Mouse (Mus musculus) MEL (cell line): ENCODE results near the gene Gbp2b. TPM values are rescaled to one million over a fixed set of nuclear protein-coding genes. Genes with fewer than 3 reads are reported as not detected.

Experiments
- DNase-seq: peaks from one replicate; pipeline ENCODE4 v3.0.0; 2011; ENCODE audit warnings: low read depth, low spot score
- H3K27ac ChIP-seq: 2 replicates; pipeline ENCODE4 v1.5.1; 2012; ENCODE audit warnings: low read depth, mild to moderate bottlenecking, control low read depth, low read length, moderate library complexity; ENCODE audit not compliant: control insufficient read depth
- H3K27me3 ChIP-seq, 2 experiments: fragments of 150-350 bp in 1 of 2; sonication (generic) in 1 of 2; 2 replicates each; pipeline ENCODE4 v1.6.1; 2012; ENCODE audit warnings: low read length in 2 of 2, mild to moderate bottlenecking in 2 of 2, improper control_type of control experiment in 1 of 2, moderate library complexity in 1 of 2; ENCODE audit not compliant: insufficient read depth in 2 of 2, control insufficient read depth in 1 of 2
- H3K36me3 ChIP-seq, 2 experiments: 2 replicates each; pipeline ENCODE4 v1.6.1; 2012 to 2014; ENCODE audit warnings: low read length in 2 of 2, improper control_type of control experiment in 1 of 2, inconsistent platforms in 1 of 2, mild to moderate bottlenecking in 1 of 2; ENCODE audit not compliant: insufficient read depth in 2 of 2, control insufficient read depth in 1 of 2
- H3K4me1 ChIP-seq, 2 experiments: fragments of 150-350 bp in 1 of 2; sonication (generic) in 1 of 2; 2 replicates each; pipeline ENCODE4 v1.6.1; 2012; ENCODE audit warnings: low read length in 2 of 2, improper control_type of control experiment in 1 of 2, mild to moderate bottlenecking in 1 of 2; ENCODE audit not compliant: insufficient read depth in 2 of 2, control insufficient read depth in 1 of 2
- H3K4me3 ChIP-seq, 2 experiments: fragments of 150-350 bp in 1 of 2; sonication (generic) in 1 of 2; 2 replicates each; pipeline ENCODE4 v1.5.1; 2012; ENCODE audit warnings: low read depth in 2 of 2, low read length in 2 of 2, mild to moderate bottlenecking in 2 of 2, moderate library complexity in 2 of 2, control low read depth in 1 of 2, improper control_type of control experiment in 1 of 2; ENCODE audit not compliant: control insufficient read depth in 1 of 2, insufficient read depth in 1 of 2
- H3K79me2 ChIP-seq: 2 replicates; pipeline ENCODE4 v1.6.1; 2012; ENCODE audit warnings: mild to moderate bottlenecking, low read length, moderate library complexity; ENCODE audit not compliant: control insufficient read depth, poor library complexity, insufficient read depth
- H3K9ac ChIP-seq: 2 replicates; pipeline ENCODE4 v1.6.1; 2012; ENCODE audit warnings: low read depth, mild to moderate bottlenecking, control low read depth, low read length, moderate library complexity; ENCODE audit not compliant: control insufficient read depth, poor library complexity, severe bottlenecking
- H3K9me3 ChIP-seq: fragments of 150-350 bp; sonication (generic); replicated peaks from 2 replicates; pipeline ENCODE4 v1.6.1; 2012; ENCODE audit warnings: mild to moderate bottlenecking, low read length, improper control_type of control experiment, moderate library complexity; ENCODE audit not compliant: insufficient read depth
- BHLHE40 ChIP-seq: IDR thresholded peaks from 2 replicates; pipeline ENCODE4 v1.6.1; 2012; ENCODE audit warnings: low read depth, mild to moderate bottlenecking, inconsistent platforms, low read length, improper control_type of control experiment, borderline replicate concordance
- CHD1 ChIP-seq: IDR thresholded peaks from 2 replicates; pipeline ENCODE4 v1.6.1; 2012; ENCODE audit warnings: low read depth, mild to moderate bottlenecking, inconsistent platforms, low read length, improper control_type of control experiment
- CHD2 ChIP-seq: IDR thresholded peaks from 2 replicates; pipeline ENCODE4 v1.6.1; 2011; ENCODE audit warnings: low read length, improper control_type of control experiment
- E2F4 ChIP-seq: IDR thresholded peaks from 2 replicates; pipeline ENCODE4 v1.6.1; 2011; ENCODE audit warnings: low read depth, low read length, improper control_type of control experiment, borderline replicate concordance
- ETS1 ChIP-seq: IDR thresholded peaks from 2 replicates; pipeline ENCODE4 v1.6.1; 2012; ENCODE audit warnings: low read depth, mild to moderate bottlenecking, inconsistent platforms, low read length, improper control_type of control experiment, moderate library complexity
- GABPA ChIP-seq: IDR thresholded peaks from 2 replicates; pipeline ENCODE4 v1.6.1; 2012; ENCODE audit warnings: low read depth, mild to moderate bottlenecking, inconsistent platforms, low read length, improper control_type of control experiment, moderate library complexity
- HCFC1 ChIP-seq: IDR thresholded peaks from 2 replicates; pipeline ENCODE4 v1.6.1; 2012; ENCODE audit warnings: low read depth, mild to moderate bottlenecking, inconsistent platforms, low read length, improper control_type of control experiment, moderate library complexity
- KAT2A ChIP-seq: conservative IDR thresholded peaks from 2 replicates; pipeline ENCODE4 v1.6.1; 2012; ENCODE audit warnings: low read depth, low read length, improper control_type of control experiment, inconsistent platforms
- MAFK ChIP-seq: IDR thresholded peaks from 2 replicates; pipeline ENCODE4 v1.6.1; 2011; ENCODE audit warnings: low read depth, mild to moderate bottlenecking, low read length, improper control_type of control experiment, borderline replicate concordance
- MAX ChIP-seq: IDR thresholded peaks from 2 replicates; pipeline ENCODE4 v1.6.1; 2011; ENCODE audit warnings: low read length, improper control_type of control experiment
- MAZ ChIP-seq: IDR thresholded peaks from 2 replicates; pipeline ENCODE4 v1.6.1; 2012; ENCODE audit warnings: low read depth, mild to moderate bottlenecking, inconsistent platforms, low read length, improper control_type of control experiment
- MEF2A ChIP-seq: IDR thresholded peaks from 2 replicates; pipeline ENCODE4 v1.6.1; 2014; ENCODE audit warnings: low read depth, mild to moderate bottlenecking, inconsistent platforms, low read length, improper control_type of control experiment; ENCODE audit not compliant: poor library complexity, insufficient replicate concordance, severe bottlenecking; ENCODE audit errors: extremely low read depth
- MXI1 ChIP-seq: IDR thresholded peaks from 2 replicates; pipeline ENCODE4 v1.6.1; 2011; ENCODE audit warnings: mild to moderate bottlenecking, low read depth, low read length, improper control_type of control experiment
- MYB ChIP-seq: IDR thresholded peaks from 2 replicates; pipeline ENCODE4 v1.6.1; 2011; ENCODE audit warnings: mild to moderate bottlenecking, low read depth, low read length, improper control_type of control experiment
- MYC ChIP-seq: IDR thresholded peaks from 2 replicates; pipeline ENCODE4 v1.6.1; 2011; ENCODE audit warnings: low read depth, mild to moderate bottlenecking, low read length, improper control_type of control experiment, moderate library complexity
- NELFE ChIP-seq: IDR thresholded peaks from 2 replicates; pipeline ENCODE4 v1.6.1; 2011; ENCODE audit warnings: low read depth, low read length, improper control_type of control experiment
- POLR2A ChIP-seq, 2 experiments: IDR thresholded peaks; 2 replicates each; pipeline ENCODE4 v1.6.1; 2011 to 2012; ENCODE audit warnings: low read length in 2 of 2, mild to moderate bottlenecking in 2 of 2, control low read depth in 1 of 2, improper control_type of control experiment in 1 of 2, low read depth in 1 of 2, moderate library complexity in 1 of 2; ENCODE audit not compliant: control insufficient read depth in 1 of 2, insufficient read depth in 1 of 2, poor library complexity in 1 of 2
- POLR2AphosphoS5 ChIP-seq: IDR thresholded peaks from 2 replicates; pipeline ENCODE4 v1.6.1; 2012; ENCODE audit warnings: low read depth, borderline replicate concordance, mild to moderate bottlenecking, inconsistent platforms, low read length, moderate library complexity, mixed read lengths
- RCOR1 ChIP-seq: IDR thresholded peaks from 2 replicates; pipeline ENCODE4 v1.6.1; 2012; ENCODE audit warnings: low read depth, mild to moderate bottlenecking, inconsistent platforms, low read length, improper control_type of control experiment
- TBP ChIP-seq: IDR thresholded peaks from 2 replicates; pipeline ENCODE4 v1.8.0; 2011; ENCODE audit warnings: low read depth, low read length, improper control_type of control experiment
- UBTF ChIP-seq: IDR thresholded peaks from 2 replicates; pipeline ENCODE4 v1.6.1; 2012; ENCODE audit warnings: low read depth, mild to moderate bottlenecking, inconsistent platforms, low read length, improper control_type of control experiment, moderate library complexity, borderline replicate concordance; ENCODE audit not compliant: insufficient read depth
- ZC3H11A ChIP-seq: IDR thresholded peaks from 2 replicates; pipeline ENCODE4 v1.6.1; 2012; ENCODE audit warnings: low read depth, mild to moderate bottlenecking, inconsistent platforms, low read length, improper control_type of control experiment
- ZNF384 ChIP-seq: IDR thresholded peaks from 2 replicates; pipeline ENCODE4 v1.6.1; 2012; ENCODE audit warnings: low read depth, mild to moderate bottlenecking, inconsistent platforms, low read length, improper control_type of control experiment
- polyA plus RNA-seq, 2 experiments: library from polyadenylated mRNA; stranded (reverse) in 1 of 2; unstranded in 1 of 2; fragments of >175 nt in 1 of 2; fragments of >200 nt in 1 of 2; gene quantifications; 2 replicates each; pipeline versions ENCODE4 v1.2.1 to v1.2.4; 2012; ENCODE audit warnings: low replicate concordance in 2 of 2, low read depth in 1 of 2; ENCODE audit not compliant: insufficient read length in 2 of 2, insufficient read depth in 1 of 2, missing spikeins in 1 of 2
- total RNA-seq: library from RNA; depleted of rRNA; stranded (reverse); fragments of 300-350 nt; gene quantifications from 2 replicates; pipeline ENCODE4 v1.2.3, GENCODE M21; 2012

Gene Gbp2b
- total and polyA plus RNA-seq, 3 experiments = not detected

DNA sequence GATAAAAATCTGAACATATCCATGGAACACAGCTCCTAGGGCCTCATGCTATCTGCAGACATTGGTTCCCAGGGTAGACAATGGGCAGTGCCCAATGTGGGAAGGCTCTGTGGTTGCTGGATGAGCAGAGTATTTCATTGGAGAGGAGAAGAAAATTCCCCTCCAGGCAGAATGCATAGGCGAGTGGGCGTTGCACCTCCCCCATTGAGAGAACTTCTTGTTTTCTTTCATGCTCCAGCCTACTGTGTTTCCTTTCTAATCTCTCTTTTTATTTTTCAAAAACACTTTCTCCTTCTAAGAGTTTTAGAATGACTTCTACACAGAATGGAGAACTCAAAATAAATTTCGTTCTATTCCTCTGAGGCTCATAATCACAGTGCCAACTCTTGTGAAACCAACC is 24.0 kb downstream of the Gbp2b start:
- Histone ChIP-seq H3K4me3 (no peak overlapping the region), H3K9me3 (no peaks in the 10 kb centered on the region), H3K79me2 (no peaks in the 10 kb centered on the region), H3K27ac (no peak overlapping the region), H3K36me3 (peaks cover 0 to 5% of the 10 kb centered on the region in 2 experiments; a peak in 2 of 4 replicates)
- peak; percentile 12 for DNase-seq
- no peak for TF ChIP-seq RCOR1
- TF ChIP-seq MYB = no peak
- no peak for TF ChIP-seq ZNF384
- no peak for TF ChIP-seq HCFC1
- TF ChIP-seq ZC3H11A = no peak
- TF ChIP-seq UBTF = no peak
- TF ChIP-seq E2F4 = no peak
- TF ChIP-seq KAT2A = no peak
- TF ChIP-seq POLR2A (IDR thresholded peaks at IDR 0.05; ENCODE audit: control insufficient read depth in 1 of 2, insufficient read depth in 1 of 2, low read depth in 1 of 2, low read length in 2 of 2, poor library complexity in 1 of 2) = no peak
- TF ChIP-seq GABPA = no peak
- no peak for TF ChIP-seq MEF2A
- no peak for TF ChIP-seq MYC
- TF ChIP-seq, all 39 proteins: peak for 0
- peaks cover 0 to 5% of the 10 kb centered on the region in 2 experiments; a peak in 2 of 4 replicates for H3K4me1 ChIP-seq
- no peak overlapping the region for H3K9ac ChIP-seq
- H3K27me3 ChIP-seq = no peaks in the 10 kb centered on the region; a peak in 1 of 4 replicates

DNA sequence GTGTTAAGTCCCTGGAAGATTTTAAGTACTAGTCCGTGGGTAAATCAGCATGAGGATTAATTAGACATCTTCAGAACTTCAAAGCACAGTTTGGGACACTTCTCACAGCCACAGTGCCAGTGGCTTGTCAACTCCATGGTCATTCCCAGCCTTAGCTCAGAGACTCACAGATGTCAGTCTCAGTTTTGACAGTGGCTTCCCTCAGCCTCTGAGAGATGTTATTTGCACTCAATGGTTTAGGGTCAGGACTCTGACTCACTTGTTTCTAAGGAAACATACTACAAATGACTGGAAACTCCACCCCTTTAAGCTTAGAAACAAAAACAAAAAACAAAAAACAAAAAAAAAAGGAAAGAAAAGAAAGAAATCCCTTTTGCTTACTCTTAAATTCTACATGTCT is 25.0 kb downstream of the Gbp2b start:
- peaks cover 0 to 2% of the 10 kb centered on the region in 2 experiments; a peak in 2 of 4 replicates for H3K27me3 ChIP-seq

More for the DNA sequence above, 25.0 kb downstream of the Gbp2b start:
- Histone ChIP-seq H3K36me3 (peaks cover 0 to 5% of the 10 kb centered on the region in 2 experiments; a peak in 2 of 4 replicates), H3K4me1 (peaks cover 0 to 5% of the 10 kb centered on the region in 2 experiments; a peak in 2 of 4 replicates), H3K9ac (no peak overlapping the region), H3K27ac (no peak overlapping the region), H3K9me3 (no peaks in the 10 kb centered on the region), H3K4me3 (peak overlapping the region in 1 of 2 experiments; percentile 88; a peak in 2 of 4 replicates), H3K79me2 (no peaks in the 10 kb centered on the region)
- DNase-seq = peak; percentile 30
- TF ChIP-seq MAX (no peak), CHD1 (no peak), MAZ (no peak), CHD2 (no peak), TBP (no peak), MXI1 (no peak), ETS1 (no peak), POLR2AphosphoS5 (no peak), MEF2A (no peak), BHLHE40 (no peak), KAT2A (no peak), NELFE (no peak), MAFK (no peak), ZC3H11A (no peak)
- TF ChIP-seq, all 39 proteins: peak for 0
